27 mouse cellular contexts compared by ENCODE assay signal in the genomic region with DNA sequence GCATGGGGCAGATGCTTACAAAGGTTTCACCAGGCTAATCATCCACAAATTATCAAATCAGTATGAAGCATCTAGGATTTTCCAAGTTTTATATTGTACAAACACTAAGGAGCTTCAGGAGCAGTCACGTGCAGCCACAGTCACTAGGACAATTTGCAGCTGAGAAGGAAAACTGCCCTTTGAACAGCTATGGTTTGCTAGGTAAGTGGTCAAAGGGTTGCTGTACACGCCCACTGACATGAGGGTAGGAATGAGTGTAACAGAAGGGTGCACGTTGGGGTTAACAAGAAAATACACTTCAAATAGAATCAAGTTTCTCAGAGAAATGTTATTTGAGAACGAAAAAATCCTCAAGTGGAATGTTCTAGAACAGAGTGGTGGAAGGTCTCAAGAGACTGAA. TPM values are rescaled to one million over a fixed set of nuclear protein-coding genes. Genes with fewer than 3 reads are reported as not detected.
A peak's percentile ranks its signal among the peaks of the same experiment; 100 is the strongest.
DNase-seq lines count a peak whose midpoint lies in the region; ATAC-seq and TF ChIP-seq lines count a peak whose summit lies in the region.
"Had no signal": no experiment of that assay in that cellular context is flagged by ENCODE, and none has a peak within 500 bp of the region (broad histone marks: within the 10 kb centered on the region; RNA-seq: fewer than 3 reads in every experiment).

No protein-coding gene starts in this region.

- H3K4me3 ChIP-seq in kidney, embryonic 16.5 days (ENCODE audit: low read length): no peak overlapping the region
- no peak overlapping the region for H3K4me3 ChIP-seq in kidney, postnatal 0 days (replicated peaks; ENCODE audit: low read depth, low read length)
- H3K4me3 ChIP-seq: embryonic facial prominence, embryonic 10.5 days; forebrain, embryonic 13.5 days; heart, embryonic 12.5 days; hindbrain, embryonic 10.5 days had no signal

- no peak for TF ChIP-seq CTCF in kidney, postnatal 0 days (IDR thresholded peaks at IDR 0.05; ENCODE audit: low read depth)

- no peak overlapping the region for H3K9ac ChIP-seq in kidney, embryonic 16.5 days (replicated peaks; ENCODE audit: low read length)
- no peak overlapping the region for H3K9ac ChIP-seq in kidney, postnatal 0 days (ENCODE audit: low read depth, low read length)
- H3K9ac ChIP-seq: forebrain, embryonic 13.5 days; forebrain, postnatal 0 days; heart, embryonic 12.5 days had no signal

- H3K4me1 ChIP-seq in kidney, embryonic 16.5 days (ENCODE audit: insufficient read depth, low read length): no peaks in the 10 kb centered on the region
- no peaks in the 10 kb centered on the region for H3K4me1 ChIP-seq in kidney, postnatal 0 days (replicated peaks; ENCODE audit: insufficient read depth, low read length)
- H3K4me1 ChIP-seq: embryonic facial prominence, embryonic 10.5 days; forebrain, embryonic 13.5 days; heart, embryonic 12.5 days; hindbrain, embryonic 10.5 days had no signal

- peak; percentile 11 for DNase-seq in kidney, adult 11 months
- no peak for DNase-seq in kidney, postnatal 10 days
- peak; percentile 48 for DNase-seq in kidney, adult 9 months
- DNase-seq in kidney, postnatal 0 days (ENCODE audit: low spot score): peak; percentile 1
- DNase-seq in yolk sac, embryonic 10.5 days (ENCODE audit: low spot score): peak; percentile 13
- DNase-seq: adrenal gland, postnatal 14 days; cerebellum, adult 18-20 months; cerebellum, adult 9-11 months; cerebellum, postnatal 36 days; forebrain, postnatal 0 days; gastrocnemius, postnatal 14 days had no signal

- WGBS in kidney, embryonic 16.5 days: 71% methylated on average over 4 of the region's 4 CpGs
- 52% methylated on average over 4 of the region's 4 CpGs for WGBS in kidney, postnatal 0 days

- no peak overlapping the region for H3K27ac ChIP-seq in kidney, embryonic 16.5 days (ENCODE audit: low read length)
- H3K27ac ChIP-seq in kidney, postnatal 0 days: no peak overlapping the region
- H3K27ac ChIP-seq: embryonic facial prominence, embryonic 10.5 days; forebrain, embryonic 13.5 days; hindbrain, embryonic 10.5 days had no signal

- H3K36me3 ChIP-seq in kidney, embryonic 16.5 days (ENCODE audit: insufficient read depth, low read length): no peaks in the 10 kb centered on the region
- no peaks in the 10 kb centered on the region for H3K36me3 ChIP-seq in kidney, postnatal 0 days (ENCODE audit: insufficient read depth, low read length)
- H3K36me3 ChIP-seq: embryonic facial prominence, embryonic 10.5 days; heart, embryonic 12.5 days; hindbrain, embryonic 10.5 days had no signal

- no peak for ATAC-seq in kidney, embryonic 16.5 days (ENCODE audit: low FRiP score, low TSS enrichment)
- ATAC-seq in kidney, postnatal 0 days (replicated peaks; ENCODE audit: low FRiP score, low read depth): 0 out of 2 replicates have a peak, but pooled peaks have one; percentile 52
- ATAC-seq in megakaryocyte-erythroid progenitor cell, adult 5-6 weeks (replicated peaks; ENCODE audit: low FRiP score, low TSS enrichment, poor library complexity, severe bottlenecking): no peak
- ATAC-seq: activated CD4-positive, CD25-positive, alpha-beta regulatory T cell, adult 4 months; forebrain, embryonic 13.5 days; forebrain, postnatal 0 days; Patski had no signal

- no peak overlapping the region for H3K4me2 ChIP-seq in kidney, embryonic 16.5 days (replicated peaks; ENCODE audit: low read depth, low read length)
- H3K4me2 ChIP-seq in kidney, postnatal 0 days (ENCODE audit: low read length): no peak overlapping the region
- H3K4me2 ChIP-seq: forebrain, embryonic 13.5 days; heart, embryonic 12.5 days had no signal

- H3K27me3 ChIP-seq in kidney, embryonic 16.5 days (ENCODE audit: insufficient read depth, low read length): no peaks in the 10 kb centered on the region
- no peaks in the 10 kb centered on the region for H3K27me3 ChIP-seq in kidney, postnatal 0 days (ENCODE audit: insufficient read depth, low read length)
- H3K27me3 ChIP-seq: forebrain, embryonic 13.5 days; heart, embryonic 12.5 days had no signal

- H3K9me3 ChIP-seq in kidney, embryonic 16.5 days (ENCODE audit: low read length): no peaks in the 10 kb centered on the region
- no peaks in the 10 kb centered on the region for H3K9me3 ChIP-seq in kidney, postnatal 0 days (replicated peaks; ENCODE audit: low read length)
- H3K9me3 ChIP-seq: embryonic facial prominence, embryonic 10.5 days; forebrain, embryonic 13.5 days; heart, embryonic 12.5 days; hindbrain, embryonic 10.5 days had no signal

RNA-seq across cellular contexts. Expression of a gene that starts 18.9 kb away (rescaled TPM):
- polyA plus RNA-seq in kidney, embryonic 16.5 days (2015; fragmentation: Nextera tagmentation; extraction: Ambion mirVana): 0.17 and 0.23 TPM in 2 replicates
- 0.07 and 0.11 TPM in 2 replicates for polyA plus RNA-seq in kidney, postnatal 0 days (2015; fragmentation: Nextera tagmentation; extraction: Ambion mirVana)
- 0.07 TPM in 1 of 2 replicates, not detected in the other for total RNA-seq in megakaryocyte-erythroid progenitor cell, adult 5-6 weeks (2014; fragmentation: Nextera tagmentation)
- 0.05 TPM in 1 of 2 replicates, not detected in the other for total RNA-seq in megakaryocyte-erythroid progenitor cell, adult 5-6 weeks (2017)
- total RNA-seq: MEL had no signal
- polyA plus RNA-seq: C2C12, Patski had no signal

RNA-seq across cellular contexts. Expression of a gene that starts 30.6 kb away (rescaled TPM):
- polyA plus RNA-seq in kidney, embryonic 16.5 days (2015; fragmentation: Nextera tagmentation; extraction: Ambion mirVana): not detected in 2 replicates
- polyA plus RNA-seq in kidney, postnatal 0 days (2015; fragmentation: Nextera tagmentation; extraction: Ambion mirVana): not detected in 2 replicates
- total RNA-seq in megakaryocyte-erythroid progenitor cell, adult 5-6 weeks (2014; fragmentation: Nextera tagmentation): not detected in 2 replicates
- not detected in 2 replicates for total RNA-seq in megakaryocyte-erythroid progenitor cell, adult 5-6 weeks (2017)
- total RNA-seq: adrenal gland, adult 18-20 months; adrenal gland, postnatal 14 days; forebrain, postnatal 0 days; gastrocnemius, adult 18-20 months; gastrocnemius, postnatal 14 days; heart, adult 8-10 months; heart, postnatal 25 days; MEL had no signal
- polyA plus RNA-seq: activated CD4-positive, CD25-positive, alpha-beta regulatory T cell, adult 4 months; C2C12; embryonic facial prominence, embryonic 10.5 days; embryonic facial prominence, embryonic 14.5 days; forebrain, embryonic 13.5 days; forebrain, postnatal 0 days; heart, embryonic 12.5 days; heart, embryonic 16.5 days; hindbrain, embryonic 10.5 days; Patski had no signal

RNA-seq across cellular contexts. Expression of a gene that starts 51.5 kb away (rescaled TPM):
- 14.5 and 17.5 TPM in 2 replicates for polyA plus RNA-seq in kidney, embryonic 16.5 days (2015; fragmentation: Nextera tagmentation; extraction: Ambion mirVana)
- 13.2 and 15.5 TPM in 2 replicates for polyA plus RNA-seq in kidney, postnatal 0 days (2015; fragmentation: Nextera tagmentation; extraction: Ambion mirVana)
- 17.1 and 22.9 TPM in 2 replicates for total RNA-seq in megakaryocyte-erythroid progenitor cell, adult 5-6 weeks (2014; fragmentation: Nextera tagmentation)
- 21.7 and 21.9 TPM in 2 replicates for total RNA-seq in megakaryocyte-erythroid progenitor cell, adult 5-6 weeks (2017)
